Mouse (Mus musculus) bone marrow, adult 2 months (tissue): ENCODE results near the gene Agpat4. TPM values are rescaled to one million over a fixed set of nuclear protein-coding genes. Genes with fewer than 3 reads are reported as not detected.

Source experiments
- H3K27ac ChIP-seq: fragments of 200-500 bp; 2 replicates; pipeline ENCODE4 v1.5.1; 2012; ENCODE audit warnings: low read depth, mild to moderate bottlenecking, control low read depth, inconsistent platforms, low read length; ENCODE audit not compliant: control insufficient read depth, poor library complexity, insufficient read depth
- H3K4me1 ChIP-seq: fragments of 200-500 bp; 2 replicates; pipeline ENCODE4 v1.6.1; 2011; ENCODE audit warnings: low read length; ENCODE audit not compliant: control insufficient read depth, insufficient read depth
- H3K4me3 ChIP-seq: fragments of 200-500 bp; replicated peaks from 2 replicates; pipeline ENCODE3; 2011; ENCODE audit warnings: mild to moderate bottlenecking, low read depth, low read length, control low read depth; ENCODE audit not compliant: control insufficient read depth
- CTCF ChIP-seq: fragments of 200-500 bp; IDR thresholded peaks from 2 replicates; pipeline ENCODE4 v1.5.1; 2011; ENCODE audit warnings: low read length, control low read depth; ENCODE audit not compliant: control insufficient read depth, insufficient read depth
- POLR2A ChIP-seq: fragments of 200-500 bp; IDR thresholded peaks from 2 replicates; pipeline ENCODE4 v1.6.1; 2011; ENCODE audit warnings: low read depth, mild to moderate bottlenecking, control low read depth, low read length, borderline replicate concordance; ENCODE audit not compliant: control insufficient read depth
- WGBS: fragments of 180-500 bp; shearing (Covaris S2); methylation state at CpG from one replicate; pipeline ENCODE4 v1.1.7; 2018; 5-methylcytosine and 5-hydroxymethylcytosine counted together
- polyA plus RNA-seq: library from polyadenylated mRNA; stranded (reverse); fragments of >200 nt; gene quantifications from 2 replicates; pipeline ENCODE4 v1.2.4, GENCODE M21; 2011; ENCODE audit warnings: low replicate concordance; ENCODE audit not compliant: missing spikeins, insufficient read depth, insufficient read length

Gene Agpat4
- polyA plus RNA-seq, 1 experiment = 30.2 TPM

GRCm38 (mm10) chr17:12174896-12175295, 56.4 kb downstream of the Agpat4 start:
- H3K27ac ChIP-seq = peak overlapping the region; percentile 83; the same call in 1 of the 2 replicates
- peaks cover 6% of the 10 kb centered on the region; the same call in 1 of the 2 replicates for H3K4me1 ChIP-seq
- 52% methylated on average over 7 of the region's 7 CpGs for WGBS

GRCm38 (mm10) chr17:12175626-12176025, 57.1 kb downstream of the Agpat4 start:
- WGBS = 95% methylated on average over 4 of the region's 4 CpGs
- Histone ChIP-seq H3K27ac (no peak overlapping the region), H3K4me1 (peaks cover 6% of the 10 kb centered on the region; the same call in 1 of the 2 replicates), H3K4me3 (no peak overlapping the region)
- TF ChIP-seq CTCF = no peak
- TF ChIP-seq POLR2A = no peak

More at GRCm38 (mm10) chr17:12174896-12175295, 56.4 kb downstream of the Agpat4 start:
- TF ChIP-seq POLR2A (no peak), CTCF (no peak)
- H3K4me3 ChIP-seq = no peak overlapping the region

- Histone ChIP-seq H3K4me3 (no peak overlapping the region), H3K4me1 (peaks cover 4% of the 10 kb centered on the region; the same call in 1 of the 2 replicates), H3K27ac (no peak overlapping the region; the same call in 1 of the 2 replicates)
- TF ChIP-seq CTCF (no peak), POLR2A (no peak)
- WGBS = 85% methylated on average over 7 of the region's 7 CpGs
These were observed 60.8 kb downstream of the Agpat4 start for GRCm38 (mm10) chr17:12179339-12179738.

- H3K27ac ChIP-seq = no peak overlapping the region
- 79% methylated on average over 2 of the region's 2 CpGs for WGBS
- peaks cover 4% of the 10 kb centered on the region; the same call in 1 of the 2 replicates for H3K4me1 ChIP-seq
- no peak overlapping the region for H3K4me3 ChIP-seq
- TF ChIP-seq POLR2A (no peak), CTCF (no peak)
These were observed 61.3 kb downstream of the Agpat4 start for GRCm38 (mm10) chr17:12179766-12180165.

- WGBS = 76% methylated on average over 5 of the region's 5 CpGs
- peak overlapping the region; percentile 25 for H3K27ac ChIP-seq
- TF ChIP-seq CTCF = no peak
- TF ChIP-seq POLR2A = no peak
- H3K4me1 ChIP-seq = peaks cover 5% of the 10 kb centered on the region; the same call in 1 of the 2 replicates
- H3K4me3 ChIP-seq = no peak overlapping the region
These were observed 64.4 kb downstream of the Agpat4 start for GRCm38 (mm10) chr17:12182702-12183485.

- TF ChIP-seq CTCF (no peak), POLR2A (no peak)
- Histone ChIP-seq H3K4me1 (peaks cover 3% of the 10 kb centered on the region; the same call in 1 of the 2 replicates), H3K27ac (no peak overlapping the region), H3K4me3 (no peak overlapping the region)
- 81% methylated on average over 8 of the region's 8 CpGs for whole genome bisulfite sequencing
These were observed 65.8 kb downstream of the Agpat4 start for GRCm38 (mm10) chr17:12184283-12184682.

- TF ChIP-seq CTCF = no peak
- no peak for TF ChIP-seq POLR2A
- WGBS = 64% methylated on average over 4 of the region's 4 CpGs
- no peak overlapping the region; the same call in 1 of the 2 replicates for H3K27ac ChIP-seq
- H3K4me1 ChIP-seq = peaks cover 3% of the 10 kb centered on the region; the same call in 1 of the 2 replicates
- no peak overlapping the region for H3K4me3 ChIP-seq
These were observed 67.4 kb downstream of the Agpat4 start for GRCm38 (mm10) chr17:12185855-12186254.

GRCm38 (mm10) chr17:12186341-12186740, 67.8 kb downstream of the Agpat4 start:
- TF ChIP-seq CTCF (no peak), POLR2A (no peak)
- Histone ChIP-seq H3K4me3 (no peak overlapping the region), H3K27ac (peak overlapping the region; percentile 54; the same call in 1 of the 2 replicates), H3K4me1 (peaks cover 3% of the 10 kb centered on the region; the same call in 1 of the 2 replicates)
- 67% methylated on average over 3 of the region's 3 CpGs for WGBS

- Histone ChIP-seq H3K4me1 (peaks cover 2% of the 10 kb centered on the region; the same call in 1 of the 2 replicates), H3K27ac (no peak overlapping the region), H3K4me3 (no peak overlapping the region)
- TF ChIP-seq CTCF (no peak), POLR2A (no peak)
- 90% methylated on average over 1 of the region's 1 CpGs for WGBS
These were observed 69.3 kb downstream of the Agpat4 start for GRCm38 (mm10) chr17:12187782-12188181.
